Mouse (Mus musculus) layer of hippocampus, postnatal 36 days (tissue): ENCODE data around the gene Pimreg. TPM values are rescaled to one million over a fixed set of nuclear protein-coding genes. Genes with fewer than 3 reads are reported as not detected.
A peak's percentile ranks its signal among the peaks of the same experiment; 100 is the strongest.

ENCODE experiments used
- DNase-seq, 2 experiments: peaks; one replicate each; pipeline ENCODE4 v3.0.0; 2022
- total RNA-seq, 2 experiments: library from RNA; stranded (reverse); gene quantifications; 2 replicates each; pipeline ENCODE4 v1.2.3; 2021

Gene Pimreg
- total RNA-seq, 2 experiments from 2014 or later, result 0.45 to 0.63 TPM

DNA sequence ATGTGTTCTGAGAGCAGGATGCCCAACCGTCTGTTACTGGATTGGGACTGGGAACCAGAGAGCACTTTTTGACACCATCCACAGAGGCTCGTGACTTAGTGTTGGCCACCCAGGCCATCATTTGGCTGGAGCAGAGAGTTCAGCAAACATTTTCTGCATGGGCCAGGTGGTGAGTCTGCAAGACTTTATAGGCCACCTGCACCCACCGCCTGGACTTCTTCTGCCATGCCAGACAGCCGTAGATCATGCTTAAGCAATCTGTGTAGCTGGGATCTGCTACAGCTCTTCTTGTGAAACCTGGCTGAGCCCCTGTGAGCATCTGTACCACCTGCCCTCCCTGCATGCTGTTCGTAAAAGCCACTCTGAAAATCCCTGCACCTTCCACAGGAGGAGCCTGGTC is 25.5 kb downstream of the Pimreg start:
- no peak for DNase-seq

DNA sequence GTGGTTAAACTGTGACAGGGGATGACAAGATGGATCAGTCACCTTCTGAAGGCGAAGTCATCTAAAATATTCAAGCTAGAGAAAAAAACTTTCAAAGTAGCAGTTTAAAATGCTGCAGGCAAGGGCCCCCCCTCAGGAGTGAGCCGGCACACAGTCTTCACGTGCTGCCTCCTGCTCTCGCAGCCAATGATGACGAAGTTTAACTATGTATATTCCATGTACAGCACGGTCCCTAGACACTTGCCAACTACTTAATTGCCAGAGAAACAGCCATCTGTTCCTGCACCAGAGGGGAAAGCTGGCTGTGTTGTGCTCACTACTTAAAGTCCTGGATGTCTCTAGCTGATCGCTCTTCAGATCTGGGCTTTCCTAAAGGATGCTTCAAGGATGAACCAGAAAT is 26.2 kb downstream of the Pimreg start:
- peak in 1 of 2 experiments; percentile 32 for DNase-seq

DNA sequence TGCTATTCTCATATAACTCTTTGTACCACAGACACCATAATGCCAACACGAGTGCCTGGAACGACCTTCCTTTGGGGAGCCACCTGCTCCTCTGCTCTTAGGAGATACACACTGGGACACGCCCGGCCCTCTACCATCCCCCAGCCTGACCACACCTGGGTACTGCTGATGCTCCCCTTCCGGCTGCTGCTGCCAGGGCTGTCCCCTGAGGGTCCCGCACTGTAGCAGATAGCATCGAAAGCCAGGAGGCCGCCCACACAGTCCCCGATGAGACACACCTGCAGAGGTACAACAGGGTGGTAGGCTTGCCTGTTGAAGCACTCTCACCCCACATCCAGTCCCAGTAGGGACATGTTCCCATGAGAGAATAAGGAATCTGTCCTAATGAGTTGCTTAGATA is 28.9 kb downstream of the Pimreg start:
- DNase-seq, result no peak

DNA sequence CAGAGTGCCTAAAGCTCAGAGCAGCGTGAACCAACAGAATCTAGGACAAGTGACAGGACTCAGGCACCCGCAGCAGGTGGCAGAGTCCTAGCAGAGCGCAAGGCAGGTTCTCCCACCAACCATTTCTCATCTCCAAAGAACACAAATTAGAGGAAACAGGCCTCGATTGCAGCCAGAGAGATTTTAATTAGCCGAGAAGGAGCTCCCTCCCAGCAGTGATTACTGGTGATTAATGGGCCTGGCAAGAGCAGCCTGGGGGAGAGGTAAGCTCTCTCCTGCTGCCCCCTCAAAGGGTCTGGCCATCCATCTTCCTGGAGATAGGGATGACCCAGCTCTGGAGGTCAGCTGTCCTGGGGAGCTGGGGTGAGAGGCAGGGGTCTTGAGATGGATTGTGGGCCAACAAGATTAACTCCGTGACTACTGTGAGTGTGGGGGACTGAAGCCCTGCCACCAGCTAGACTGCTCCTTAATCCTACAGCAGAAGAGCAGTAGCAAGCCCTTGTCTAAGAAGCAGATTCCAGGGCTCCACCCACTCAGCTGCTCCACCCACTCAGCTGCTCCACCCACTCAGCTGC is 30.6 kb downstream of the Pimreg start:
- no peak for DNase-seq

DNA sequence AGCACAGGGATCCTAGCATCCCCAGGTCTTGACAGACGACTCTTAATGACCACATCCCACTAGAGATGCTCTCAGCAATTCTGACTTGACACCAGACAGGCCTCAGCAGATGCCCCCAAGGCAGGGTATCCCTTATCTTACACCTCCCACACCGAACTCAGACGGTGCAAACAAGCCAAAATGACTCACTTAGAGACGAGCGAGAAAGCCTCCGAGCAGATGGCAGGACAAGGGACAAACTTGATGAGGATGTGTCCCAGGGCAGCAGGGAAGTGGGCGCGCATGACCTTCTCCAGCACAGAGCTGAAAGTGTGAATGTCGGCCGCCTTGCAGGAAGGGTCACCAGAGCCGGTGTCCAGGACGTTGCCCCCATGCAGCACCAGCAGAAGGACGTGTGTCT is 32.4 kb downstream of the Pimreg start:
- DNase-seq, result no peak

DNA sequence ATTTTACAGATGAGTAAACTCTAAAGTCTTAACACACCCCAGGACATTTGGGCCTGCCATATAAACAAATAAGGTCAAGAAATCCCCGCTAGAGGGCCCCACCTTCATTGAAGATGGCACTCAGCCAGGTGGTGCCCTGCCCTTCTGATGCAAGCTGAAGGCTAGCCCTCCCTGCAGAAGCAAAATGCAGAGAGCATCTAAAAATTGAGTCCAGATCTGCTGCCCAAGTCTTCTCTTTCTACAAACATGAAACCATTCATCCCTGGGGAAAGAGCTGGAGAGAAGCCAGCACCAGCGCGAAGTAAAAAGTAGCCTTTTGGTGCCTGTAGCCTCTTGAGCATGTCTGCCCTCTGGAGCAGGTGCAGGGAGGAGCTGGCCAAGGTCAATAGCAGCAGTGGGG is 36.2 kb downstream of the Pimreg start:
- no peak for DNase-seq

DNA sequence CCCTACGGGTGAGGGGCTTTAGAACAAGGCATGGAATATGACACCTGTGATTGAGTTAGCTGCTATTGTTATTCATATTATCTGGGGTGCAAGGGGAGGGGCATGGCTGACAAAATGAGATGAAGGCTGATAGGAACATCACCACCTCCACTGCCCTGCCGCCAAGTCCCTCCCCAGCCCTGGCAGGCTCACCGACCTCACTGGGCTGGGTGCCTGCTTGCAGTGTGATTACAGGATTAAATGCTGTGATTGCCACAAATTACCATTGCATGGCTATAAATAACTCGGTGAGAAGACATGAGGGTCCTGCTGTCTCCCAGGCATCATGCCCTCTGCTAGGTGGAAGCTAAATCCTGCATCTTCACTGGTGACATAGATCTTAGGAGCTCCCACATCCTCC is 36.8 kb downstream of the Pimreg start:
- peak; percentile 44 to 57 for DNase-seq

DNA sequence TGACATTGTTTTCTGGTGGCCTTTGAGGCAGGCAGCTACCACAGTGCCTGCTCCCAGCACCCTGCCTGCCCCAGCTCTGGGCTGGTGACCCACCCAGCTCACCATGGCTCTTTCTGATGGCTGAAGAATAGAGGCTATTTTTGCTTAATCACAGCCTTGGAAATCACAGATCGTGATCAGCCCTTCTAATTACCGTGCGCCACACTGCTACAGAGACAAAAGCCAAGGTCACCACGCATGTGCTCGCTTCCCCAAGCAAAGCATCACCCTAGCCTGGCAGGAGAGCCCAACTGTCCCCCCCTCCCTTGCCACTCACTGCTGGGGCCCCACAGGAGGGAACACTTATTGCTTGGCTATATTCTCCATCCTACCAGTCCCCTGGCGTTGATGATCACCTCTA is 38.6 kb downstream of the Pimreg start:
- DNase-seq, result no peak

DNA sequence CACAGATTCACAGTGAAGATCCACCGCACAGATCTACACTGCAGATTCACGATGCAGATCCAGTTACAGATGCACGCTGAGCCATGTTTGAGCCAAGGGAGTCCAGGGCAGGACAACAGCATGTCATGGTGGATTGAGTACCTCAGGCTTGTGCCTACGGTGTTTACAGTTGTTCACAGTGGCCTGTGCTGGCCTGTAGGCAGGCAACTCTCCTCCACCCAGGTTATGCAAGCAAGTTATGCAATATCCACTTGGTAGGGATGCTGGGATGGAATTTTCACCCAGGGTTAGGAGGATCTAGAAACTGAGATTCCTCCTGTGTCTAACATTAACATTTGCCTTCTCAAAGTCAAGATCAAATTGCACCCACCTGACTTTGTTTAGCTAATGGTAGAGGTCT is 40.8 kb downstream of the Pimreg start:
- DNase-seq, result no peak

DNA sequence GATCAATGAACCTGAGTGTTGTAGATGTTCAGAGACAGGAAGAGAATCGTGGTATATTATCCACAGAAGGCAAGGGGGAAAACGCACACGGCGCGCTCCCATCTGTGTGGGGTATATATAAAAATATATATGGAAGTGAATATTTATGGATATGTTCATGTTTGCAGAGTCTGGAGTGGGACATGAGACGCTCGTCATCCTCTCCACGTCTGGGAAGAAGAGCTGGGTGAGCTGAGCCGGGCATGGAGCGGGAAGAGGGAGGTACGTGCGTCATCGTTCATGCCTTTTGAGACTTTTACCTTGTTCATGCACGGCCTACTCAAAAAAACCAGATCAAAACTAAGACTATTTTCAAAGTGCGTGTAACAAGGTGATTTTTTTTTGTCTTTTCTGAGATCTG is 42.5 kb downstream of the Pimreg start:
- DNase-seq, result no peak

DNA sequence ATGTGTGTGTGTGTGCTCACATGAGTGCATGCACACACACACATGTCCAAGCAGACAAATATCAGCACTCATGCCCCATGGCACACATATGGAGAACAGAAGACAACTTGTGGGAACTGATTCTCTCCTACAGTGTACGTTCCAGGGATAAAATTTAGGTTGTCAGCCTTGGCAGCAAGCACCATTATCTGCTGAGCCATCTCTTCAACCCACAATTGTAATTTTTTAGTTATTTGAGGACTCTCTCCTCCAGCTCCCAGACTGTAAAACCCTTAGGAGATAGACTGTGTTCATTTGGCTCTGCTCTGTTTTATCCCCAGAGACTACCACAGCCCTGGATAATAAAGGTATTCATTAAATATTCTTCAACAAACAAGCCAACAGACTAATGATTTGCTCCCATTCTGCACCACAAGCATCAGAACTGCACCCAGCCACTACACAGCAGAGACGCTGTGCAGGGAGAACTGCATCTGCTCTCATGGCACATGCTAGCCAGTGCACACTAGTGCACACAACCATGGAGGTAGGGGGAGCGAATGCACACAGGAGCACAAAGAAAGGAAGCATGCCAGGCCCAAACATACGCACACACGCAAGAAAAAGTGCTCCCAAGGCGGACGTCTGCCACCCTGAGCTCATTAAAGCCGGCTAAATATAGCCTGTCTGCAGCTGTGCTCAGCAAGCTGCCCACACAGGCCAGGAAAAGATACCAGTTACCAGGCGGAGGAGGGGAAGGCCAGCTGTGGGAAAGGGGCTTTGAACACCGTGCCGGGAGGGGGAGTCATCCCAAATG is 44.6 kb downstream of the Pimreg start:
- peak in 1 of 2 experiments; percentile 40 for DNase-seq

DNA sequence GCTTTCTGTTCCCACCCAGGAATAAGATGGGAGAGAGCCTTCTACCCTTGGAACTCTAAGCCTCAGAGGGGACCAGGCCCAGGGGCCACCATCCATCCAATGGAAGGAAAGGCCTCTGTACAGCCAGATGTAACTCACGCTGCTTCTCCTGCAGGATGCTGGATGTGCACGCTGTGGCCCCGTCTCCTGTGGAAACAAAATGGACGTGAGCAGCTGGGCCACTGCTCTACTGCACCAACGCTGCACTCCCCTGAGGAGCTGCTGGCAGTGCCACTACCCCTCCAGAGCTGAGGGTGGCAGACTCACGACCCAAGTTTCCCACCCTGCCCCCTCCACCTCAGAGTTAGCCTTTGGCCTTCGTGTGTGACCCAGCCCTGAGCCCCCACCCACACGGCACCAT is 50.6 kb downstream of the Pimreg start:
- DNase-seq, result no peak

DNA sequence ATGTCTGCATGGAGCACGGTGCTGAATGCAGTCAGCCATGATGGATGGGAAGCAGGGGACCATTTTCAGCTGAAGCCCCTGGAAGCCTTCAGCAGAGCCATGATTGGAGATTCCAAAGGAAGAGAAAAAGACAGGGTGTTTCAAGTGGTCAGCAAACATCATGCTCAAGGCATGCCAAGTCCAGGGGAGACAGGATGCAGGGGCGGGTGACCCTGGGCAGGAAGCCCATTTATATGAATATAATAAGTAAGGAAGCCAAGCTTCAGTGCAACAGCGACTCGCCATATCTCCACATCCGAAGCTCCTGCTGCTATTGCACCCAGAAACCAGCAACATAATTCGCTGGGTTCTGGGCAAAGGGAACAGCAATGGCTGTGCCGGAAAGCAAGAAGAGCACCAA is 52.6 kb downstream of the Pimreg start:
- no peak for DNase-seq

DNA sequence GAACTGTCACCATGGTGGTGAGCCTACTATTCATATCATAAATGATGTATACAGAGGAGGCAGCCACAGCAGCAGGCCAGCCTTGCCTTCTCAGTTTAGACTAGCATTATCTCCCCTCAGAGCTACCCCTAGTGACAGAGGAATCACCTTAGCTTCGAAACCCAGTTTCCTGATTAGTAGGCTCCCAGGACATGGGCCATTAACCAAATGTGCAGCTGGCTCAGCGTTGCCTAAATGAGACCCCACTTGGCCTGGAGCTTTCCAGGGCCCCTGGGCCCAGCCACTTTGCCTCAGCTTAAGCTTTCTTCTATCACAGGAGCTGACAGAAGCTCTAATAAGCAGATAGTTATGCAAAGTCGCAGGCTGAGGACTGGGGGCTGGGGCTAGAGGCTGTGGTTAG is 54.2 kb downstream of the Pimreg start:
- no peak for DNase-seq

Other genes starting within 250 kb of the Pimreg start
- gene Aipl1, start 4.5 kb upstream of the Pimreg start, total RNA-seq, result not detected
- gene Pitpnm3, start 93.7 kb downstream of the Pimreg start, total RNA-seq, result 10 to 100 TPM; 26.0 to 27.9 TPM
- gene Gm43951, start 164.8 kb downstream of the Pimreg start, total RNA-seq, result 10 to 100 TPM; 11.7 to 12.4 TPM
- gene 4933427D14Rik, start 165.4 kb downstream of the Pimreg start, total RNA-seq, result 10 to 100 TPM; 25.5 to 30.7 TPM
- 10 to 100 TPM; 33.0 to 36.4 TPM for gene Txndc17, start 165.5 kb downstream of the Pimreg start, total RNA-seq
- gene Med31, start 173.6 kb downstream of the Pimreg start, total RNA-seq, result 10 to 100 TPM; 12.6 to 15.8 TPM
- gene Slc13a5, start 225.2 kb downstream of the Pimreg start, total RNA-seq, result 1 to 10 TPM; 6.5 to 6.9 TPM